Mouse (Mus musculus): ENCODE measurements around the gene Ergic1. TPM values are rescaled to one million over a fixed set of nuclear protein-coding genes. Genes with fewer than 3 reads are reported as not detected.

Gene Ergic1
- 10.0 and 21.0 TPM in 2 replicates for polyA plus RNA-seq (2012; ENCODE audit: low replicate concordance)

DNA sequence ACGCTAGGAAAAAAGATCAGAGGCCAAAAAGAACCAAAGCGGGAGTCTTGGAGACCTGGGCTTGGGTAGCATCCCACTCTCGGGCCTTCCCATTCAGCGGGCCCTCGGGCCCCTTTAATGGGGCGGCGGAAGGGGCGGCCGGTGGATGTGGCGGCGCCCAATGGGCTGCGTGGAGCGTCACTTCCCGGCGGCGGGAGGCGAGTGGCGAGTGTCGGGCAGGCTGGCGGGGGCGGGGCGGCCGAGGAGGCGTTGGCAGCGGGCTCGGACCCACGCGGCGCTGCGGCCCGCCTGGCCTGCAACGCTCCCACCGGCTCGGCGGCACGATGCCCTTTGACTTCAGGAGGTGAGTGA, at the start of gene Ergic1:
TSS of gene Ergic1 (plus strand) at position 200 of the 351 bp plus-strand sequence.

DNA sequence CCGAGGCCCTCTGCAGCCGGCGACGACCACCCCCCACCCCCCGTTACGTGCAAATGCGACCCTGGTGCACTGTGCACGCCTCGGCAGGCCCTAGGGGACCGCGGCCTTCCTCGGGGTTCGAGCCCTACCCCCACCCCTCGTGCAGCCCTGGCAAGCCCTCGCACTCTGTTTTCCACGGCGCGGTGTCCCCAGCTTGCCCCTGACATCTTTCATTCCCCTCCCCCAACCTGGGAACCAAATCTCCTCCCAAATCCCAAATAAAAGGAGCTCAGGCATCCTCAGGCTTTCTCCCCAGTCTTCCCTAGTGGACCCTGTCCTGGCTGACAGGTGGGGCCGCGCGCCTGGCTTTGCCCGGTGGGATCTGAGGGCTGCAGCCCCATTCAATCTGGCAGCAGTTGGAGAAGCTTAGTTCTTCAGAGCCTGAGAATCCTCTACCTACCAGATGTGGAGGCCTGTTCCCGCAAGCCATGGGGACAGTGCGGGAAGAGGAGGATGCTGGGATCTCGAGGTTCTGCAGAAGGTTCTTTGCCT, 427 bp downstream of the Ergic1 start, which contains the start of gene Dusp1:
TSS of gene Dusp1 (minus strand) at position 478 of the 531 bp plus-strand sequence.

DNA sequence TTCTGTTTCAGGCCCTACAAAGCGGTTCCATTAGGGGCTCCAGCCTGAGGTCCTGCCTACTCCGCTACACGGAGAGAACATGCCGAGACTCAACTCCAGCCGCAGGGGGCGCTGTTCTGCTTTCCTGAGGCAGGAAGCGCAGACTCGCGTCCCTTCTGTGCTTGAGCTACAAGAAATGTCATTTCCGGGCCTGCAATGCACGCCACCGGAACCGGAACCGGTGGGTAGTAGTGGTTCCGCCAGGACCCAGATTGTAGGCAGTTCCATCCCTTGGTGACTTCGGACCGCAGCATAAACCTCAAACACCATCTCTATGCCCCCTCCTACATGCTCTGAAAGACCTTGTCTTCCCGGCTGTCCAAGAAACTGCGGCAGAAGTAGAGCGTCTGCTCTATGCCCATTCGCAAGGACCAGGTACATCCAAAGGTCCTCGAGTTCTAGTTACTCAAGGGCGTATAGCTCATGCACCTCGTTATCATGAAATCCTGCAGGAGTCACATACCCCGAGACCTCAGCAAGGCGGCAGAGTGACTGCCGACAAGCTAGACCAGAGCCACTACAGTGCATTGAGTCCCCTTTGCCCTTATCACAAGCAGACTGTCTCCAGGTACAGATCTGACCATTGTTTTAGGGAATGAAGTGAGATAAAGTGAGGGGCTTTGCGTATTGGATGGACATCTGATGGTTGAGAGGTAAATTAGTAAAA, 101.8 kb downstream of the Ergic1 start, which contains the start of gene Atp6v0e:
TSS of gene Atp6v0e (plus strand) at position 254 of the 706 bp plus-strand sequence.

Other genes starting within 250 kb of the Ergic1 start
- 1.4 and 3.7 TPM in 2 replicates for gene Neurl1b, start 146.7 kb upstream of the Ergic1 start, polyA plus RNA-seq (2012; ENCODE audit: low replicate concordance)
- gene Dusp1, start 639 bp downstream of the Ergic1 start, polyA plus RNA-seq (2012; ENCODE audit: low replicate concordance) = 37.3 and 169 TPM in 2 replicates
- 19.6 and 33.0 TPM in 2 replicates for gene Atp6v0e, start 101.7 kb downstream of the Ergic1 start, polyA plus RNA-seq (2012; ENCODE audit: low replicate concordance)
- 4.1 and 10.7 TPM in 2 replicates for gene Crebrf, start 154.2 kb downstream of the Ergic1 start, polyA plus RNA-seq (2012; ENCODE audit: low replicate concordance)
- gene Bnip1, start 219.6 kb downstream of the Ergic1 start, polyA plus RNA-seq (2012; ENCODE audit: low replicate concordance) = 25.4 and 35.8 TPM in 2 replicates

Data from hematopoietic multipotent progenitor cell, adult 10-12 weeks (in vitro differentiated cells).